Mouse (Mus musculus): ENCODE data around the gene Gpr18.

The Gpr18 gene

DNA sequence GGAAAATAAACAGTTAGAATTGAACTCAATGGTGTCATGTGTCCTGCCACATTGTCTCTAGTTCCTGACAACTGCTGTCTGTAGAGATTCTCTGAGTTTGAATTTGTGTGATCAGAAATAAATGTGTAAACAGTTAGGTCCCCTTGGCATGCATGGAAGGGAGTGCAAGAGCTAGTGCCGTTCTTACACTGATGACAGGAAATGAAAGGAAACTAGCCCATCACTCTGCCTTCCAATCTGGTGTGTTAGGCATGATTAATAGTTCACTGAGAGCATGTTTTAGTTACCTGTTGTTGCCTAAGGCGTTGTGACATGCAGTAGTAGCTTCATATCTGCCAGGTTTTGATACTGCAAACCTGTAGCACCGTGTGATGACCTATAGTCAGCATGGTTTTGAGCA is 32.4 kb upstream of the Gpr18 start:
- no peak for DNase-seq

- DNase-seq: no peak
Measured at GRCm38 (mm10) chr14:121947201-121947760, 31.7 kb upstream of the Gpr18 start.

GRCm38 (mm10) chr14:121946728-121947127 is 31.1 kb upstream of the Gpr18 start:
- no peak for DNase-seq

- no peak for DNase-seq
Measured at GRCm38 (mm10) chr14:121946131-121946530, 30.6 kb upstream of the Gpr18 start.

- no peak for DNase-seq
Measured at GRCm38 (mm10) chr14:121939582-121939981, 24.0 kb upstream of the Gpr18 start.

DNA sequence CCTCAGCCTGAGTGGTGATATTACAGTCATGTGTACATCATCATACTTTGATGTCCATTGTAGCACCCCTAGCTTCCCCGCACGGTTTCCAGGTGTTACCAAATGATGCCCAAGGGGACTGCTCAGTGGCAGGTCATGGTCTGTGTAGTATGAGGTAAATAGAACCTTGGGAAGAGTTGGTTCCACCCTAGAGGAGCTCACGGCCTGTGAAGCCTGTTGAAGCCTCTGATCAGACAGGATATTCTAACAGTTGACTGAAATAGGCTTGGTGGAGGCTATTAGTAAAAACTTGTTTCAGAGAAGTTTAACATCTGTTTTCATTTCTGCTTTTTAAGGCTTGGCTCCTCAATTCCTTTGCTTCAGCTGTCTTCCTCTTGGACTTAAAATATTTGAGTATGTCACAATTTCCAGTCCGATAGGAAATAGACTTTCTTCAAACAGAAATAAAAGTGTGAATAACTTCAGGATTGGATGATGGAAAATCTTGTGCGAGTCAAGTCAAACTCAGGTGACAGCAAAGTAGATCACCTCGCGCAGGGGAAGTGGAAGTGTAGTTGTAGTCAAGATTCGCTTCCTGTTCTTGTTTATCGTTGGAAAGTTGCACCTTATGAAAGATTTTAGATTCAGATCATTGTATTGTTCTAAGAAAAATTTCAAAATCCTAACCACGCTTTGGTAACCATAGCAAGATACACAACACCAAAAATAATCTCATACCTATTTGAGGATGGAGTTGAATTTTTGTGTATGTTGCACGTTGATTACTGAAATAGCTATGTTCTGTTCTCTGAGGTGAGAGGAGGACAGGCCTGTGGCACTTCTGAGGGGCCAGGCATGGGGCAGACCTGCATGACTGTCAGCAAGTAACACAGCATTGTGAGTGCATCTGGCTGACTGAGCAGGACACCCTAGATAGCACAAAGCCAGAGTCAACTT is 22.9 kb upstream of the Gpr18 start:
- no peak for DNase-seq

GRCm38 (mm10) chr14:121937601-121938255 is 22.1 kb upstream of the Gpr18 start:
- DNase-seq: no peak

DNA sequence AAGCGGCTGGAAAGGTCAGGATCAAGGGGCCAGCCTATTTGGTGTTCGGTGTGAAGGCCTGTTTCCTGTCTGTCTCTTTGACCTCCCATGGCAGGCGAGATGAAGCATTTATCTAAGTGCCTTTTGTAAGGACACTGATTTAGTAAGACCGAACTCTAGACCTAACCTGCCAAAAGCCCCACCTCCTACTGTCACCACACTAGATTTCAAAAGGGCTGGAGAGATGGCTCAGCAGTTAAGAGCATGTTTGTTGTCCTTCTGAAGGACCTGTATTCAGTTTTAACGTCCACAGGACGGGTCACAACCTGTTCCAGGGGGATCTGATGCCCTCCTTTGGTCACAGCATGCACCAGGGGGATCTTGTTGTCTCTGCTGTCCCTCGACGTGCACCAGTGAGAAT is 21.3 kb upstream of the Gpr18 start:
- no peak for DNase-seq

DNA sequence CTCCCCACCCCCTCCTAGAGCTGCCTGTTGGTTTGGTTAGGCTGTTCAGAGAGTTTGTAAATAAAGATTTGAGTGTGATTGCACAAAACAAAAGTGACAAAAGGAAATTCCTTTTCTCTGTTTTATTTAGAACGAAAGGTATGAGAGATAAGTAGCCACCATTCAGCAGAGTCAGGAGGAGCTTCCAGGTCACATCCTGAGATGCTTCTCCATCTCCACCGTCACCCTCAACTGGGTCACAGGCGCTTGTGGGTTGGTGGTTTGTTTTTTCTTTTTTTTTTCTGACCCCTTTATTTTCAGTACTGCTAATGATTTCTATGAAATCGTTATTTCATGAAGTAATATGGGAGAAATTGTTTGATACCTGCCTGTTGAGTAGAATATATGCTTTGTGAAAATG is 20.8 kb upstream of the Gpr18 start:
- no peak for DNase-seq

GRCm38 (mm10) chr14:121934597-121934946 is 19.0 kb upstream of the Gpr18 start:
- no peak for DNase-seq

DNA sequence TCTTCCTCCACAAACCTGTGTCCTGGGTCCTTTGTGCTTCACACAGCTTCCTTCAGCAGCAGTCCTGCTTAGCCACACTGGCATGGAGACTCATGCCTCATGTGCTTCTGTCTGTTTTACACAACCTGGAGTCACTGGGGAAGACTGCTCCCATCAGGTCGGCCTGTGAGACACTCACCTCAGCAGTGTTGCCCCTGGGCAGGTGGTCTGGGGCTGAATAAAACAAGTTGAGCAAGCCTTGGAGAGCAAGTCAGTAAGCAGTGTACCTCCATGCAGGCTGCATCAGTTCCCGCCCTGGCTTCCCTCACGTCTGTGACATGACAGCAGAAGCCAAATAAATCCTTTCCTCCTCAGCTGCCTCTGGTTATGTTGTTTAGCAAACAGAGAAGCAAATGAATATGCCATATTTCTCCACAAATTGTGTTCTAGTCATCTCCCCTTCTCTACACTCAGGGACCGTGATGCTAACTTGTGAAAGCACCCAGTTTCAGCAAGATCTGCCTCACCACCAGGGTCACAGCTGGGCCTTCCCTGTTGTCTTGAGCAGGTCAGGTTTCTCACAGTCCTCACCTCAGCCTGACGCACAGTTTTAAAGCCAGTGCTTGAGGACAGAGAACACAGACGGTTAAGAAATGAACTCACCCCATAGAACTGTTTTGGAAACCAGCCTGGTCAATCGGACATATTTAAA is 18.5 kb upstream of the Gpr18 start:
- no peak for DNase-seq

- DNase-seq: no peak
Measured at GRCm38 (mm10) chr14:121932180-121932579, 16.6 kb upstream of the Gpr18 start.

DNA sequence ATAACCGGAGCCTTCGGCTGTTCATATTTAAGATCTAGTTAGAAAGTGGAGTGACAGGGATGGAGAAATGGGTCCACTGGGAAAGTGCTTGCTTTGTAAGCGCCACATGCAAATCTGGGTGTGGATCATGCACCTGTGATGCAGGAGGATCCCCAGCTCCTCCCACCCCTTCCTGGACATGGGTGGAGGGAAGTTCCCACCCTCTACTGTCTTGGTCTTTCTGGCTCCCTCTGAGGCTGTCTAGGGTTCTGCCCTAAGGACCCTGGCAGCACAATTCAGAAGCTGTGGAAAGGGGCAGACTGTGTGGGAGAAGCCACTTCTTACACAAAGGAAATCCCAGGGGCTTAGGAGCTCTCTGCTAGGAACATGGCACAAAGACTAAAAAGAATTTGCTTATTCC is 16.0 kb upstream of the Gpr18 start:
- DNase-seq: no peak

DNA sequence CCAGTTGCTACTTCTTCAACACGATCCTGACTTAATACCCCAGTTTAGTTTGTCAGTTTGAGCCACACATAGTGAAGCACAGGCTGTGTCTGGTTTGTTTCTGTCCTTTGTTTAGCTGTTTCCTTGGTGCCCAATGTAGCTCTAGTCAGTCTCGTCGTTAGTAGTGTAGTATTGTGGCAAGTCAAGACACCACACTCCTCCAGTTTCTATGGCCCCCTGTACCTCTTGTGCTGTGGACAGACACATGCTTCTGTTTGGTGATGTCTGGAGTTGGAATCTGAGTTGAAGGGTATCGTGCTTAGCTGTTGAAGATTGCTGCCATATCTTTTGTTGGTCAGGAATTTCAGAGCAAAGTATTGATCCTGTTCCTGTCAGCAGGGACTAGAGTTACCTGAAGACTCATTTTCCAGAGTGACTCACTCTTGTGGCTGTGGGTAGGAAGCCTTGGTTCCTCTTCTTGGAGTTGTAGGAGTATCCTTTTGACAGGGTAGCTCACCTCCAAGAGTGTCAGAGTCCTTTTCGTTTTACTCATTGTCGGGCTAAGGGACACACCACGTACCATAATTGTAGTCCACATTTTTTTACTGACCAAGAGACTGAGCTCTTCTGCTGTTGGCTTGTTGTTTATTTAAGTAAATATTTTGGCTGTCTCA is 15.3 kb upstream of the Gpr18 start:
- no peak for DNase-seq

DNA sequence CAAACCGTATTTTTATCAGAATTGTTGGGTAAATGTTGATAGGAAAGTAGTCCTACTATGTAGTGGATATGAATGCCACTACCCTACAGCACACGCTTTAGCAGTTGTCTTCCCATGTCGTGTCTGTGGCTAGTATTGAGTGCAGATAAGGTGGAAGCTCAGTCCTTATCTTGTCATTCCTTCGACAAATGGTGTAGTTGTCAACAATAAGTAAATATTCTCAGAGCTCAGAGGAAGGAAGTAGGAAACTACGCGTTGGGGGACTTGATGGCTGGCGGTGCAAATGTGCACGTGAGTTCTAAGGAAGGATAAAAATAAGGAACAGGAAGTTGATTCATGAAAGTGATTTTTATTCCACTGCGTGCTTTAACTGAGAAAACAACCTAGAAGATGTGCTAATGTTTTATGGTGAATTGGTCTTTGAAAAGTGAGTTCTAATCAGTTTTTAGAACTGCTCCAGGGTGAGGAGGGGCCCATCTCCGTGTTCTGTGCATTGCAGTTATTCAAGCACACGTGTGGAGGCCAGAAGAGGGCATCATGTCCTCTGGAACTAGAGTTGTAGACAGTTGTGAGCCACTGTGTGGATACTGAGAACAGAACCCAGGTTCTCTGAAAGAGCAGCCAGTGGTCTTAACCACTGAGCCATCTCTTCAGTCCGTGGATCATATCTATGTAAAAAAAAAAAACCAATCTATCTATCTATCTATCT is 13.8 kb upstream of the Gpr18 start:
- no peak for DNase-seq

DNA sequence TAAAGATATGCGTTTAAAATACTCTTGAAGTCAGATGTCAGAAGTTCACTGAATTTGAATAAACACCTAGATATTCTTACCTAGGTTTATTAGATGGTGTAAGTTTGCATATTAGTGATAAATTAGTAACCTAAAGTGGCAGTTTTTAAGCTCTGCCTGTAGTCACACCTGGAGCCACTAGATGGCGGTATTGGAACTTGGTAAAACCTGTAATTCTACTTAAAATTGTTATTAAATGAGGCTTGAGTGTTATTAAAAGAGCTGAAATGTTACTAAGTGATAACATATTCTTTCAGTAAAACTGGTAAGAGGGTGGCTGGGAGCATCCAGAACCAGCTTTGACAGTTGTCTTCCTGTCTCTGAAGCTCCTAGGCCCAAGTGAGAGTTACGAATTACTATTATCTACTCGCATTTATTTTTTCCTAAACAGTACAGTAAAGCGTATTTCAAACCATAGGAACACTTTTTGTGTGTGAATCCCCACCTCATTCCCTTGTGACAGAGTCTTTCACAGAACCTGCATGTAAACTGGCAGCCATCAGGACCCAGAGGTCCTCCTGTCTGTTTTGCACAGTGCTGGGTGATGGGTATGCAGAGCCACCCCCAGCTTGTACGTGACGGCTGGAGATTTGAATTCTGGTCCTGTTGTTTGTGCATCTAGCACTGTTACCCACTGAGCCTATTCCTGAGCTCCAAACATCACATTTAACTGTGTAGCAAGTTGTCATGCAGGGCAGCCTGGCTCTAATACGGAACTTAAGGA is 13.0 kb upstream of the Gpr18 start:
- DNase-seq: peak; percentile 38 to 72

DNA sequence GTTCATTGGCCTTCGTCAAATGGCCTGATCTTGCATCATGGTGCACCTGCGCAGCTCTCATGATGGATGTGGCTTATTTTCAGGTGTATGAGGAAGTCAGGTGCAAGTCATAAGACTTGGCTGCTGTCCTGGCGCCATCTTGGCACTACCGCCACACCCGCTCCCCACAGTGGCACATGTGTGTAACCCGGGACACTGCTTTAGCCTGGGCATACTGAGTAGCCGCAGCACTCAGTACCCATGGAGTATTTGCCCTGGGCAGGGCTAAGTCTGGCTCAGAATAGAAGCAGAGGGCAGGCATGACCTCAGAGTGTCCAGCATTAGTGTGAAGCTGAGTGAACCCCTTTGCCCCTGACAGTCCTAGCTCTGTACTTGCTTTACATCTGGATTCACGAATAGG is 11.9 kb upstream of the Gpr18 start:
- no peak for DNase-seq

- no peak for DNase-seq
Measured at GRCm38 (mm10) chr14:121926901-121927300, 11.3 kb upstream of the Gpr18 start.

GRCm38 (mm10) chr14:121924876-121925275 is 9.3 kb upstream of the Gpr18 start:
- DNase-seq: no peak

- DNase-seq: no peak
Measured at GRCm38 (mm10) chr14:121922731-121923130, 7.2 kb upstream of the Gpr18 start.

GRCm38 (mm10) chr14:121922016-121922415 is 6.4 kb upstream of the Gpr18 start:
- no peak for DNase-seq

Measured in cerebellum, postnatal 25 days (tissue).